Mouse (Mus musculus) lung, embryonic 14.5 days (tissue): Measurements from ENCODE around the gene Mamld1. TPM values are rescaled to one million over a fixed set of nuclear protein-coding genes. Genes with fewer than 3 reads are reported as not detected.
"Not testable (repeated sequence)": the region's sequence is repeated elsewhere in the genome, so short reads cannot be mapped to it uniquely, and the experiment has no call there.

ENCODE experiments used
- ATAC-seq: fragments of 200-750 bp; cut with Nextera tagmentation; 2 replicates; pipeline ENCODE4 v1.8.0; 2017; ENCODE audit warnings: mild to moderate bottlenecking, moderate TSS enrichment, moderate library complexity; ENCODE audit not compliant: insufficient read depth
- DNase-seq: peaks from one replicate; pipeline ENCODE4 v3.0.0-alpha.2; 2015
- H3K27ac ChIP-seq: fragments of 300-500 bp; sonication (generic); 2 replicates; pipeline ENCODE4 v1.5.1; 2014; ENCODE audit warnings: low read depth, mild to moderate bottlenecking, moderate library complexity
- H3K27me3 ChIP-seq: fragments of 300-500 bp; sonication (generic); 2 replicates; pipeline ENCODE4 v1.6.1; 2014; ENCODE audit warnings: low read length, control low read depth; ENCODE audit not compliant: insufficient read depth
- H3K36me3 ChIP-seq: fragments of 300-500 bp; sonication (generic); 2 replicates; pipeline ENCODE4 v1.6.1; 2014; ENCODE audit warnings: control low read depth; ENCODE audit not compliant: insufficient read depth
- H3K4me1 ChIP-seq: fragments of 300-500 bp; sonication (generic); 2 replicates; pipeline ENCODE4 v1.6.1; 2014; ENCODE audit warnings: antibody characterized with exemption, control low read depth; ENCODE audit not compliant: insufficient read depth
- H3K4me2 ChIP-seq: fragments of 300-500 bp; sonication (generic); 2 replicates; pipeline ENCODE4 v1.6.1; 2014; ENCODE audit warnings: mild to moderate bottlenecking
- H3K4me3 ChIP-seq: fragments of 300-500 bp; sonication (generic); 2 replicates; pipeline ENCODE4 v1.5.1; 2014; ENCODE audit warnings: low read depth, low read length
- H3K9ac ChIP-seq: fragments of 300-500 bp; sonication (generic); 2 replicates; pipeline ENCODE4 v1.6.1; 2014
- H3K9me3 ChIP-seq: fragments of 300-500 bp; sonication (generic); 2 replicates; pipeline ENCODE4 v1.6.1; 2016; ENCODE audit warnings: low read depth, low read length, control low read depth
- CTCF ChIP-seq: IDR thresholded peaks from 2 replicates; pipeline ENCODE4 v1.5.1; 2016; ENCODE audit warnings: antibody characterized with exemption, low read depth
- WGBS: fragments of 180-500 bp; shearing (Covaris S2); extraction: QIAGEN DNeasy Blood & Tissue Kit; methylation state at CpG from one replicate; pipeline ENCODE4 v1.1.7; 2014; 5-methylcytosine and 5-hydroxymethylcytosine counted together
- polyA plus RNA-seq: library from polyadenylated mRNA; unstranded; fragments of >200 nt; fragmentation: Nextera tagmentation; extraction: Ambion mirVana; gene quantifications from 2 replicates; pipeline ENCODE4 v1.2.1, GENCODE M21; 2014

Gene Mamld1
- 4.7 and 6.4 TPM in 2 replicates for polyA plus RNA-seq

GRCm38 (mm10) chrX:71049864-71050576 lies at the start of gene Mamld1:
TSS of gene Mamld1 (plus strand) at chrX:71050256.
- Histone ChIP-seq H3K4me1 (no peaks in the 10 kb centered on the region), H3K4me3 (peak within 1 kb of the TSS; percentile 45), H3K36me3 (no peaks in the 10 kb centered on the region), H3K9me3 (no peaks in the 10 kb centered on the region), H3K27me3 (peaks cover 6% of the 10 kb centered on the region; the same call in 1 of the 2 replicates), H3K9ac (peak within 1 kb of the TSS; percentile 45), H3K4me2 (peak within 1 kb of the TSS; percentile 63), H3K27ac (no peak within 1 kb of the TSS)
- DNase-seq, result peak; percentile 74
- WGBS, result 11% methylated on average over 41 of the region's 50 CpGs
- peak; percentile 72 for ATAC-seq
- TF ChIP-seq CTCF, result 0 out of 2 replicates have a peak, but pooled peaks have one; percentile 12

- H3K27ac ChIP-seq, result no peak overlapping the region
- H3K4me3 ChIP-seq, result no peak overlapping the region
- no peaks in the 10 kb centered on the region for H3K36me3 ChIP-seq
- DNase-seq (no peak), ATAC-seq (no peak)
- H3K4me2 ChIP-seq, result no peak overlapping the region
- H3K27me3 ChIP-seq, result no peaks in the 10 kb centered on the region
- no peaks in the 10 kb centered on the region for H3K4me1 ChIP-seq
- no peak overlapping the region for H3K9ac ChIP-seq
- TF ChIP-seq CTCF, result no peak
- no peaks in the 10 kb centered on the region for H3K9me3 ChIP-seq
Measured at GRCm38 (mm10) chrX:71024718-71025117, 25.3 kb upstream of the Mamld1 start.

- Histone ChIP-seq H3K4me2 (no peak overlapping the region), H3K4me1 (no peaks in the 10 kb centered on the region), H3K27me3 (no peaks in the 10 kb centered on the region), H3K27ac (no peak overlapping the region), H3K9me3 (no peaks in the 10 kb centered on the region), H3K9ac (no peak overlapping the region), H3K36me3 (no peaks in the 10 kb centered on the region), H3K4me3 (no peak overlapping the region)
- WGBS, result 75% methylated on average over 4 of the region's 4 CpGs
- TF ChIP-seq CTCF, result no peak
- no peak for DNase-seq
- ATAC-seq, result no peak
Measured at GRCm38 (mm10) chrX:71028007-71028406, 22.0 kb upstream of the Mamld1 start.

- not testable (repeated sequence) for H3K27ac ChIP-seq, H3K9me3 ChIP-seq, H3K36me3 ChIP-seq, H3K27me3 ChIP-seq, H3K4me1 ChIP-seq, DNase-seq, H3K9ac ChIP-seq, H3K4me2 ChIP-seq, H3K4me3 ChIP-seq, ATAC-seq
- WGBS, result 85% methylated on average over 1 of the region's 1 CpGs
Measured at GRCm38 (mm10) chrX:71028976-71029375, 21.1 kb upstream of the Mamld1 start.

GRCm38 (mm10) chrX:71050677-71051311 lies 738 bp downstream of the Mamld1 start:
- TF ChIP-seq CTCF, result no peak
- Histone ChIP-seq H3K27ac (no peak overlapping the region), H3K4me2 (peak overlapping the region; percentile 63), H3K36me3 (no peaks in the 10 kb centered on the region), H3K4me3 (peak overlapping the region; percentile 45), H3K27me3 (peaks cover 6% of the 10 kb centered on the region; the same call in 1 of the 2 replicates), H3K4me1 (no peaks in the 10 kb centered on the region), H3K9ac (peak overlapping the region; percentile 45), H3K9me3 (no peaks in the 10 kb centered on the region)
- WGBS, result 11% methylated on average over 26 of the region's 26 CpGs
- ATAC-seq, result no peak; the same call in none of the 2 replicates
- peak; percentile 19 for DNase-seq

GRCm38 (mm10) chrX:71051361-71052114 lies 1.5 kb downstream of the Mamld1 start:
- H3K4me2 ChIP-seq, result peak overlapping the region; percentile 63
- peak; percentile 36 for ATAC-seq
- H3K9me3 ChIP-seq, result no peaks in the 10 kb centered on the region
- peaks cover 6% of the 10 kb centered on the region; the same call in 1 of the 2 replicates for H3K27me3 ChIP-seq
- 17% methylated on average over 30 of the region's 30 CpGs for WGBS
- DNase-seq, result peak; percentile 30
- H3K4me1 ChIP-seq, result no peaks in the 10 kb centered on the region
- peak overlapping the region; percentile 45 for H3K4me3 ChIP-seq
- peak overlapping the region; percentile 45 for H3K9ac ChIP-seq
- H3K36me3 ChIP-seq, result no peaks in the 10 kb centered on the region
- H3K27ac ChIP-seq, result no peak overlapping the region
- TF ChIP-seq CTCF, result no peak

GRCm38 (mm10) chrX:71052115-71052478 lies 2.0 kb downstream of the Mamld1 start:
- Histone ChIP-seq H3K27me3 (peaks cover 6% of the 10 kb centered on the region; the same call in 1 of the 2 replicates), H3K27ac (no peak overlapping the region), H3K4me1 (no peaks in the 10 kb centered on the region), H3K4me2 (peak overlapping the region; percentile 63), H3K9me3 (no peaks in the 10 kb centered on the region), H3K9ac (no peak overlapping the region; the same call in 1 of the 2 replicates), H3K4me3 (peak overlapping the region; percentile 45), H3K36me3 (no peaks in the 10 kb centered on the region)
- peak; percentile 60 for ATAC-seq
- DNase-seq, result peak; percentile 73
- 13% methylated on average over 17 of the region's 19 CpGs for whole genome bisulfite sequencing
- peak; percentile 58 for TF ChIP-seq CTCF
